Mouse (Mus musculus) bone marrow macrophage, adult 2 months (primary cell): ENCODE measurements around the gene Qrich2.

ENCODE experiments used
- CTCF ChIP-seq: IDR thresholded peaks from 2 replicates; pipeline ENCODE4 v1.5.1; 2012; ENCODE audit warnings: low read depth, mild to moderate bottlenecking, low read length, moderate library complexity
- POLR2A ChIP-seq: IDR thresholded peaks from 2 replicates; pipeline ENCODE4 v1.6.1; 2012; ENCODE audit warnings: mild to moderate bottlenecking, low read depth, low read length, borderline replicate concordance

GRCm38 (mm10) chr11:116442129-116442866 lies 23.7 kb downstream of the Qrich2 start:
- TF ChIP-seq CTCF = no peak
- no peak for TF ChIP-seq POLR2A
